Mouse (Mus musculus) olfactory bulb, adult 2 months (tissue): ENCODE measurements at regions not wholly inside any gene's neighbourhood (a gene's known extent, or its start where the extent isn't known, plus 50 kb on each side); places are given as distances from the start of the nearest gene placed in this dataset.

Experiments
- CTCF ChIP-seq: fragments of 200-500 bp; IDR thresholded peaks from 2 replicates; pipeline ENCODE4 v1.5.1; 2012; ENCODE audit warnings: low read depth, mild to moderate bottlenecking, low read length, moderate library complexity; ENCODE audit not compliant: insufficient read depth
- POLR2A ChIP-seq: fragments of 200-500 bp; IDR thresholded peaks from 2 replicates; pipeline ENCODE4 v1.6.1; 2012; ENCODE audit warnings: mild to moderate bottlenecking, low read depth, low read length, moderate library complexity; ENCODE audit not compliant: insufficient read depth

DNA sequence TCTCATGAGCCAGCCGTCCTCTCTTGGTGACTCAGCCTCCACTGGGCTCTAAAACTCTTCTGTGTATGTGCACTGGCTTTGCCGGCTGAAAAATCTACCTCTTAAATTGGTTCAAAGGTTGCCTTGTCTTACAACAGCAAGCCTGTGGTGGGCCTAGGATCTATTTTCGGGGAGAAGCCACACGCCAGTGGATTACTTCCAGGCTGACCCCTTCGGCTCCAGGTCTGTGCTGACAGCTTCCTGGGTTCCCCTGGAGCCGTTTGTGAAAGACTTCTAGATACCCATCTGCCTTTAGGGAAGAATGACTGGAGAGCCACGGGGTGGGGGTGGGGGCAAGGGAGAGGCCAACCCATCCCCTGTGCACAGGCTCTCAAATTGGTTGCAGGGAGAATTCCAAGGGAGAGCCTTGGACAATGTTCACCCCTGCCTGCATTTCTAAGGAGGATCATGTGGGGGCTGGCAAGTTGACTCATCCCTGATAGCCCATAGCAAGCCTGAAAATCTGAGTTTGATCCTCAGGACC is 90.3 kb downstream of the Smim20 start:
- TF ChIP-seq CTCF (no peak), POLR2A (no peak)
